Mouse (Mus musculus): Measurements from ENCODE around the gene Clcc1. TPM values are rescaled to one million over a fixed set of nuclear protein-coding genes. Genes with fewer than 3 reads are reported as not detected.

Gene Clcc1
- polyA plus RNA-seq, 1 experiment from 2014 or later, result 67.4 TPM

DNA sequence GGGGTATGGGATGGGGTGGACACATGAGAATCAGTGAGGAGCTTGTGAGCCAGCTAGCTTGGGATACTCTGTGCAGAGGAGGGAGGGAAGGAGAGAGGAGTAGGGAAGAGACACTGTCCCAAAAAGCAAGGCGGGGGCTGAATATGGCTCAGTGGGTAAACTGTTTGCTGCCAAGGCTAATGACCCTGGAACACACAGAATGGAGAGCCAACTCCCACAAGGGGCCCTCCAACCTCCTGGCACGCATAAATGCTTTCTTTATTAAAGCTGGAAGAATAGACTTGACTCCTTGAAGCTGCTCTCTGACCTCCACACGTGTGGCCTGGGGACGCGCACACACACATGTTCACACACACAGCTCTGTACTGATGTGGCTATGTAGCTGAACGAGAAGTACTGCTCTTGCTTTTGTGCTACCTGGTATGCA is 35.3 kb downstream of the Clcc1 start:
- 0 out of 2 replicates have a peak overlapping the region, but pooled peaks have one; percentile 6 for H3K9ac ChIP-seq (ENCODE audit: low read depth, low read length)
- no peak overlapping the region for H3K4me3 ChIP-seq (ENCODE audit: low read depth, low read length)
- WGBS, result 61% methylated on average over 6 of the region's 6 CpGs
- H3K4me1 ChIP-seq (ENCODE audit: control insufficient read depth, insufficient read depth, low read length), result peaks cover 18% of the 10 kb centered on the region
- no peaks in the 10 kb centered on the region for H3K27me3 ChIP-seq (replicated peaks; ENCODE audit: control insufficient read depth, insufficient read depth, low read length)
- no peak overlapping the region for H3K4me2 ChIP-seq (ENCODE audit: low read depth, low read length)
- no peaks in the 10 kb centered on the region for H3K9me3 ChIP-seq (ENCODE audit: control insufficient read depth, low read length)
- H3K27ac ChIP-seq (replicated peaks; ENCODE audit: low read depth, low read length), result peak overlapping the region; percentile 74
- H3K36me3 ChIP-seq (ENCODE audit: control insufficient read depth, insufficient read depth, low read length), result peaks cover 61% of the 10 kb centered on the region
- ATAC-seq (ENCODE audit: low read depth), result peak; percentile 26; the same call in 1 of the 2 replicates
- DNase-seq (ENCODE audit: low spot score), result peak; percentile 33

GRCm38 (mm10) chr3:108689446-108689845 is 35.7 kb downstream of the Clcc1 start:
- 39% methylated on average over 8 of the region's 8 CpGs for WGBS

DNA sequence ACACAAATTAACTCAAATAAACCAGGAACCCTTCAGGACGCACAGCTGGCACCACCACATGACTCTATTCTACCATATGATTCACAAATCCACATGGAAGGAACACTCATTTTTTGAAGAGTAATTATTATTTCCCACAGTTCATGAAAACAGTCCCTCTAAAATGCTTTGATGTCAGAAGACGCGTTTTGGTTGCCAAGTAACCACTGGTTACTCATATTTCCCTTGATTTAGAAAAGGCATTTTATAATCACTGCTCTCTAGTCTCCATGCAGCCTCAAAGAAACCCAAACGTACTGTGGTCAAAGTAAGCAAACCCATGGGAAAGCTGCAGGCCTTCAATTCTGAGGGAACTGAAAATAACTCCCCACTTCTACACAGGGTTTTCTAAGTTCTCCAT is 36.3 kb downstream of the Clcc1 start:
- ATAC-seq (ENCODE audit: low read depth) (peak; percentile 85), DNase-seq (ENCODE audit: low spot score) (peak; percentile 86)
- Histone ChIP-seq H3K4me2 (ENCODE audit: low read depth, low read length) (no peak overlapping the region), H3K9ac (ENCODE audit: low read depth, low read length) (no peak overlapping the region), H3K27ac (replicated peaks; ENCODE audit: low read depth, low read length) (peak overlapping the region; percentile 74), H3K27me3 (replicated peaks; ENCODE audit: control insufficient read depth, insufficient read depth, low read length) (no peaks in the 10 kb centered on the region), H3K4me1 (ENCODE audit: control insufficient read depth, insufficient read depth, low read length) (peaks cover 18% of the 10 kb centered on the region), H3K9me3 (ENCODE audit: control insufficient read depth, low read length) (no peaks in the 10 kb centered on the region), H3K4me3 (ENCODE audit: low read depth, low read length) (no peak overlapping the region), H3K36me3 (ENCODE audit: control insufficient read depth, insufficient read depth, low read length) (peaks cover 63% of the 10 kb centered on the region)
- WGBS, result 22% methylated on average over 4 of the region's 4 CpGs

More at GRCm38 (mm10) chr3:108689446-108689845, 35.7 kb downstream of the Clcc1 start:
- no peak overlapping the region for H3K9ac ChIP-seq (ENCODE audit: low read depth, low read length)
- peak; percentile 56 for ATAC-seq (ENCODE audit: low read depth)
- peaks cover 61% of the 10 kb centered on the region for H3K36me3 ChIP-seq (ENCODE audit: control insufficient read depth, insufficient read depth, low read length)
- H3K4me1 ChIP-seq (ENCODE audit: control insufficient read depth, insufficient read depth, low read length), result peaks cover 18% of the 10 kb centered on the region
- no peaks in the 10 kb centered on the region for H3K27me3 ChIP-seq (replicated peaks; ENCODE audit: control insufficient read depth, insufficient read depth, low read length)
- H3K9me3 ChIP-seq (ENCODE audit: control insufficient read depth, low read length), result no peaks in the 10 kb centered on the region
- DNase-seq (ENCODE audit: low spot score), result peak; percentile 78
- no peak overlapping the region for H3K4me3 ChIP-seq (ENCODE audit: low read depth, low read length)
- H3K27ac ChIP-seq (replicated peaks; ENCODE audit: low read depth, low read length), result peak overlapping the region; percentile 74
- no peak overlapping the region for H3K4me2 ChIP-seq (ENCODE audit: low read depth, low read length)

GRCm38 (mm10) chr3:108694321-108694720 is 40.6 kb downstream of the Clcc1 start:
- no peak for DNase-seq (ENCODE audit: low spot score)
- Histone ChIP-seq H3K4me2 (ENCODE audit: low read depth, low read length) (no peak overlapping the region), H3K4me3 (ENCODE audit: low read depth, low read length) (no peak overlapping the region), H3K9ac (ENCODE audit: low read depth, low read length) (no peak overlapping the region), H3K27ac (replicated peaks; ENCODE audit: low read depth, low read length) (no peak overlapping the region), H3K9me3 (ENCODE audit: control insufficient read depth, low read length) (no peaks in the 10 kb centered on the region), H3K36me3 (ENCODE audit: control insufficient read depth, insufficient read depth, low read length) (peaks cover 69% of the 10 kb centered on the region), H3K27me3 (replicated peaks; ENCODE audit: control insufficient read depth, insufficient read depth, low read length) (no peaks in the 10 kb centered on the region), H3K4me1 (ENCODE audit: control insufficient read depth, insufficient read depth, low read length) (peaks cover 6% of the 10 kb centered on the region; the same call in 1 of the 2 replicates)
- 81% methylated on average over 9 of the region's 9 CpGs for WGBS
- no peak for ATAC-seq (ENCODE audit: low read depth)

GRCm38 (mm10) chr3:108698662-108699061 is 44.9 kb downstream of the Clcc1 start:
- Histone ChIP-seq H3K27me3 (replicated peaks; ENCODE audit: control insufficient read depth, insufficient read depth, low read length) (no peaks in the 10 kb centered on the region), H3K9ac (ENCODE audit: low read depth, low read length) (no peak overlapping the region), H3K36me3 (ENCODE audit: control insufficient read depth, insufficient read depth, low read length) (peaks cover 89% of the 10 kb centered on the region), H3K27ac (replicated peaks; ENCODE audit: low read depth, low read length) (no peak overlapping the region), H3K9me3 (ENCODE audit: control insufficient read depth, low read length) (no peaks in the 10 kb centered on the region), H3K4me1 (ENCODE audit: control insufficient read depth, insufficient read depth, low read length) (no peaks in the 10 kb centered on the region), H3K4me3 (ENCODE audit: low read depth, low read length) (no peak overlapping the region), H3K4me2 (ENCODE audit: low read depth, low read length) (no peak overlapping the region)
- ATAC-seq (ENCODE audit: low read depth) (no peak), DNase-seq (ENCODE audit: low spot score) (no peak)
- 92% methylated on average over 8 of the region's 8 CpGs for WGBS

- no peak overlapping the region for H3K27ac ChIP-seq (replicated peaks; ENCODE audit: low read depth, low read length)
- ATAC-seq (ENCODE audit: low read depth) (no peak), DNase-seq (ENCODE audit: low spot score) (no peak)
- 93% methylated on average over 4 of the region's 4 CpGs for WGBS
- peaks cover 78% of the 10 kb centered on the region for H3K36me3 ChIP-seq (ENCODE audit: control insufficient read depth, insufficient read depth, low read length)
- H3K4me2 ChIP-seq (ENCODE audit: low read depth, low read length), result no peak overlapping the region
- H3K4me3 ChIP-seq (ENCODE audit: low read depth, low read length), result no peak overlapping the region
- H3K9ac ChIP-seq (ENCODE audit: low read depth, low read length), result no peak overlapping the region
- H3K27me3 ChIP-seq (replicated peaks; ENCODE audit: control insufficient read depth, insufficient read depth, low read length), result no peaks in the 10 kb centered on the region
- H3K9me3 ChIP-seq (ENCODE audit: control insufficient read depth, low read length), result no peaks in the 10 kb centered on the region
- H3K4me1 ChIP-seq (ENCODE audit: control insufficient read depth, insufficient read depth, low read length), result no peaks in the 10 kb centered on the region
Observed at GRCm38 (mm10) chr3:108699786-108700185, 46.1 kb downstream of the Clcc1 start.

- ATAC-seq (ENCODE audit: low read depth), result no peak
Observed at GRCm38 (mm10) chr3:108701256-108701655, 47.5 kb downstream of the Clcc1 start.

GRCm38 (mm10) chr3:108702789-108703188 is 49.1 kb downstream of the Clcc1 start:
- H3K4me1 ChIP-seq (ENCODE audit: control insufficient read depth, insufficient read depth, low read length), result no peaks in the 10 kb centered on the region
- H3K9ac ChIP-seq (ENCODE audit: low read depth, low read length), result no peak overlapping the region
- no peaks in the 10 kb centered on the region for H3K9me3 ChIP-seq (ENCODE audit: control insufficient read depth, low read length)
- no peaks in the 10 kb centered on the region for H3K27me3 ChIP-seq (replicated peaks; ENCODE audit: control insufficient read depth, insufficient read depth, low read length)
- no peak overlapping the region for H3K4me3 ChIP-seq (ENCODE audit: low read depth, low read length)
- WGBS, result 90% methylated on average over 8 of the region's 8 CpGs
- DNase-seq (ENCODE audit: low spot score) (no peak), ATAC-seq (ENCODE audit: low read depth) (no peak)
- H3K36me3 ChIP-seq (ENCODE audit: control insufficient read depth, insufficient read depth, low read length), result peaks cover 63% of the 10 kb centered on the region
- H3K4me2 ChIP-seq (ENCODE audit: low read depth, low read length), result no peak overlapping the region
- no peak overlapping the region for H3K27ac ChIP-seq (replicated peaks; ENCODE audit: low read depth, low read length)

More at GRCm38 (mm10) chr3:108701256-108701655, 47.5 kb downstream of the Clcc1 start:
- H3K4me3 ChIP-seq (ENCODE audit: low read depth, low read length), result no peak overlapping the region
- H3K9ac ChIP-seq (ENCODE audit: low read depth, low read length), result no peak overlapping the region
- no peak overlapping the region for H3K4me2 ChIP-seq (ENCODE audit: low read depth, low read length)
- no peaks in the 10 kb centered on the region for H3K9me3 ChIP-seq (ENCODE audit: control insufficient read depth, low read length)
- H3K36me3 ChIP-seq (ENCODE audit: control insufficient read depth, insufficient read depth, low read length), result peaks cover 73% of the 10 kb centered on the region
- H3K27ac ChIP-seq (replicated peaks; ENCODE audit: low read depth, low read length), result no peak overlapping the region
- no peaks in the 10 kb centered on the region for H3K4me1 ChIP-seq (ENCODE audit: control insufficient read depth, insufficient read depth, low read length)
- no peak for DNase-seq (ENCODE audit: low spot score)
- no peaks in the 10 kb centered on the region for H3K27me3 ChIP-seq (replicated peaks; ENCODE audit: control insufficient read depth, insufficient read depth, low read length)
- WGBS, result 96% methylated on average over 1 of the region's 1 CpGs

- H3K36me3 ChIP-seq (ENCODE audit: control insufficient read depth, insufficient read depth, low read length), result 0 out of 2 replicates have a peak, but pooled peaks cover 5% of the 10 kb centered on the region
- no peak overlapping the region for H3K27ac ChIP-seq (replicated peaks; ENCODE audit: low read depth, low read length)
- peaks cover 8% of the 10 kb centered on the region for H3K4me1 ChIP-seq (ENCODE audit: control insufficient read depth, insufficient read depth, low read length)
- no peak overlapping the region for H3K4me2 ChIP-seq (ENCODE audit: low read depth, low read length)
- no peak for ATAC-seq (ENCODE audit: low read depth)
- H3K27me3 ChIP-seq (replicated peaks; ENCODE audit: control insufficient read depth, insufficient read depth, low read length), result no peaks in the 10 kb centered on the region
- DNase-seq (ENCODE audit: low spot score), result no peak
- 85% methylated on average over 5 of the region's 5 CpGs for WGBS
- H3K4me3 ChIP-seq (ENCODE audit: low read depth, low read length), result no peak overlapping the region
- H3K9ac ChIP-seq (ENCODE audit: low read depth, low read length), result no peak overlapping the region
- H3K9me3 ChIP-seq (ENCODE audit: control insufficient read depth, low read length), result no peaks in the 10 kb centered on the region
Observed at GRCm38 (mm10) chr3:108711296-108711695, 57.6 kb downstream of the Clcc1 start.

Measured in embryonic facial prominence, embryonic 14.5 days (tissue).